Mouse (Mus musculus) forebrain, embryonic 14.5 days (tissue): ENCODE measurements around the gene Aldh3b1. TPM values are rescaled to one million over a fixed set of nuclear protein-coding genes. Genes with fewer than 3 reads are reported as not detected.

Source experiments
- ATAC-seq: fragments of 200-750 bp; cut with Nextera tagmentation; 2 replicates; pipeline ENCODE4 v1.8.0; 2017; ENCODE audit warnings: mild to moderate bottlenecking, moderate library complexity
- DNase-seq: peaks from one replicate; pipeline ENCODE4 v3.0.0-alpha.2; 2015; ENCODE audit warnings: low spot score
- H3K27ac ChIP-seq: fragments of 300-500 bp; sonication (generic); 2 replicates; pipeline ENCODE4 v1.5.1; 2014; ENCODE audit warnings: low read depth, mild to moderate bottlenecking, control low read depth, low read length, moderate library complexity
- H3K27me3 ChIP-seq: fragments of 300-500 bp; sonication (generic); replicated peaks from 2 replicates; pipeline ENCODE4 v1.6.1; 2014; ENCODE audit warnings: low read length, control low read depth, mixed read lengths; ENCODE audit not compliant: control insufficient read depth, insufficient read depth
- H3K36me3 ChIP-seq: fragments of 300-500 bp; sonication (generic); 2 replicates; pipeline ENCODE4 v1.6.1; 2014; ENCODE audit warnings: low read length, control low read depth; ENCODE audit not compliant: control insufficient read depth, insufficient read depth
- H3K4me1 ChIP-seq: fragments of 300-500 bp; sonication (generic); 2 replicates; pipeline ENCODE4 v1.6.1; 2014; ENCODE audit warnings: antibody characterized with exemption, low read length, control low read depth; ENCODE audit not compliant: control insufficient read depth, insufficient read depth
- H3K4me2 ChIP-seq: fragments of 300-500 bp; sonication (generic); 2 replicates; pipeline ENCODE4 v1.6.1; 2014; ENCODE audit warnings: mild to moderate bottlenecking, control low read depth, low read length
- H3K4me3 ChIP-seq: fragments of 300-500 bp; sonication (generic); 2 replicates; pipeline ENCODE4 v1.5.1; 2014; ENCODE audit warnings: low read depth, low read length, control low read depth
- H3K9ac ChIP-seq: fragments of 300-500 bp; sonication (generic); 2 replicates; pipeline ENCODE4 v1.6.1; 2014; ENCODE audit warnings: mild to moderate bottlenecking, low read length, control low read depth, moderate library complexity
- H3K9me3 ChIP-seq: fragments of 300-500 bp; sonication (generic); replicated peaks from 2 replicates; pipeline ENCODE4 v1.6.1; 2016; ENCODE audit warnings: low read length, control low read depth, mixed read lengths; ENCODE audit not compliant: control insufficient read depth
- WGBS: fragments of 180-500 bp; shearing (Covaris S2); extraction: QIAGEN DNeasy Blood & Tissue Kit; methylation state at CpG from one replicate; pipeline ENCODE4 v1.1.7; 2014; 5-methylcytosine and 5-hydroxymethylcytosine counted together
- polyA plus RNA-seq: library from polyadenylated mRNA; unstranded; fragments of >200 nt; fragmentation: Nextera tagmentation; extraction: Ambion mirVana; gene quantifications from 2 replicates; pipeline ENCODE4 v1.2.1, GENCODE M21; 2014

The Aldh3b1 gene
- polyA plus RNA-seq, 1 experiment from 2014 or later: 2.0 TPM

DNA sequence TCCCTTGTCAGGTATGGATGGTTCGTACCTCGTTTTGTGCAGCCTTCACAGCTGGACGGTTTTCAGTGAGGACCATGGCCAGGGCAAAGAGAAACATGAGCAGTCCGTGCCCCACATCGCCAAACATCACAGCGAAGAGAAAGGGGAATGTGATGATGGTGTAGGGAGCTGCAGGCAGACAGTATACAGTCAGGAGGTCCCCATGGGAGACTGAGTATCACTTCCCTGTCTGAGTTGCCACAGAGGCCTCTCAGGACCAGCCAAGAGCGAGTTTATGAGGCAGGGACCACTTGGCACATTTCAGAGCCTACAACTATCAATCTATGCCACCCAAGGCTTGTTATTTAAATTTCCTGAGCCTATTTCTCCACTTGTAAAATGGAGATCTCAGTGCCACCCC, 30.7 kb downstream of the Aldh3b1 start:
- ATAC-seq (no peak), DNase-seq (no peak)
- Histone ChIP-seq H3K27ac (no peak overlapping the region), H3K4me2 (no peak overlapping the region), H3K36me3 (peaks cover 25% of the 10 kb centered on the region), H3K9me3 (no peaks in the 10 kb centered on the region), H3K4me1 (no peaks in the 10 kb centered on the region), H3K9ac (no peak overlapping the region), H3K27me3 (no peaks in the 10 kb centered on the region), H3K4me3 (no peak overlapping the region)
- WGBS: 79% methylated on average over 7 of the region's 7 CpGs

- Histone ChIP-seq H3K9me3 (no peaks in the 10 kb centered on the region), H3K27ac (no peak overlapping the region), H3K4me1 (no peaks in the 10 kb centered on the region), H3K36me3 (peaks cover 39% of the 10 kb centered on the region), H3K9ac (no peak overlapping the region), H3K27me3 (no peaks in the 10 kb centered on the region), H3K4me3 (no peak overlapping the region), H3K4me2 (no peak overlapping the region)
- no peak for DNase-seq
- ATAC-seq: no peak
- WGBS: 92% methylated on average over 5 of the region's 5 CpGs
These were observed 32.1 kb downstream of the Aldh3b1 start for GRCm38 (mm10) chr19:3897557-3897956.

DNA sequence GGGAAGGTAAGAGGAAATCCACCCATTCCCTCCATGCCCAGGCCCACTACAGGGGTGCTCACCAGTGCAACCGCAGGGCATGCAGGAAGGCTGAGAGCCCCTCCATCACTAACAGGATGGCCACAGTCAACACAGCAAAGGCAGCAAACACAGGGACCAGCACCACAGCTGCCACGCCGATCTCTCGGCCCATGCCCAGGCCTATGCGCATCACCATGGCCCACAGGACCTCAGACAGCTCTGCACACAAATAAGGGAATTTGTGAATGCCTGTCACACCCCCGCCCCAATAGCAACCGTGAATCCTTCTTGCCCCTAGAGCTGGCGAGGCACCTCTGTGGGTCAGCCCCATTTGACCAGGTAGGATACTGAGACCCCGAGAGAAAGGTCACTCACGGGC, 33.4 kb downstream of the Aldh3b1 start:
- no peak overlapping the region for H3K9ac ChIP-seq
- no peaks in the 10 kb centered on the region for H3K27me3 ChIP-seq
- H3K36me3 ChIP-seq: peaks cover 52% of the 10 kb centered on the region
- DNase-seq: no peak
- H3K4me1 ChIP-seq: no peaks in the 10 kb centered on the region
- no peak overlapping the region for H3K4me2 ChIP-seq
- no peak overlapping the region for H3K4me3 ChIP-seq
- no peaks in the 10 kb centered on the region for H3K9me3 ChIP-seq
- 95% methylated on average over 10 of the region's 10 CpGs for WGBS
- no peak overlapping the region for H3K27ac ChIP-seq
- ATAC-seq: no peak

GRCm38 (mm10) chr19:3895171-3895631, 34.4 kb downstream of the Aldh3b1 start:
- Histone ChIP-seq H3K9me3 (no peaks in the 10 kb centered on the region), H3K9ac (no peak overlapping the region), H3K4me3 (no peak overlapping the region), H3K27me3 (no peaks in the 10 kb centered on the region), H3K27ac (no peak overlapping the region), H3K4me2 (no peak overlapping the region), H3K36me3 (peaks cover 62% of the 10 kb centered on the region), H3K4me1 (no peaks in the 10 kb centered on the region)
- WGBS: 35% methylated on average over 3 of the region's 3 CpGs
- peak; percentile 15 for DNase-seq
- no peak for ATAC-seq

GRCm38 (mm10) chr19:3894294-3894693, 35.3 kb downstream of the Aldh3b1 start:
- 100% methylated on average over 2 of the region's 2 CpGs for WGBS
- H3K4me1 ChIP-seq: no peaks in the 10 kb centered on the region
- peaks cover 68% of the 10 kb centered on the region for H3K36me3 ChIP-seq
- H3K27ac ChIP-seq: no peak overlapping the region
- no peaks in the 10 kb centered on the region for H3K27me3 ChIP-seq
- H3K4me3 ChIP-seq: no peak overlapping the region
- no peak for ATAC-seq
- H3K4me2 ChIP-seq: no peak overlapping the region
- no peaks in the 10 kb centered on the region for H3K9me3 ChIP-seq
- DNase-seq: no peak
- no peak overlapping the region for H3K9ac ChIP-seq

- 96% methylated on average over 4 of the region's 4 CpGs for WGBS
- ATAC-seq: no peak
- Histone ChIP-seq H3K4me2 (no peak overlapping the region), H3K36me3 (peaks cover 75% of the 10 kb centered on the region), H3K27me3 (no peaks in the 10 kb centered on the region), H3K4me3 (no peak overlapping the region), H3K27ac (no peak overlapping the region), H3K4me1 (no peaks in the 10 kb centered on the region), H3K9ac (no peak overlapping the region), H3K9me3 (no peaks in the 10 kb centered on the region)
- no peak for DNase-seq
These were observed 36.0 kb downstream of the Aldh3b1 start for GRCm38 (mm10) chr19:3893545-3894116.

DNA sequence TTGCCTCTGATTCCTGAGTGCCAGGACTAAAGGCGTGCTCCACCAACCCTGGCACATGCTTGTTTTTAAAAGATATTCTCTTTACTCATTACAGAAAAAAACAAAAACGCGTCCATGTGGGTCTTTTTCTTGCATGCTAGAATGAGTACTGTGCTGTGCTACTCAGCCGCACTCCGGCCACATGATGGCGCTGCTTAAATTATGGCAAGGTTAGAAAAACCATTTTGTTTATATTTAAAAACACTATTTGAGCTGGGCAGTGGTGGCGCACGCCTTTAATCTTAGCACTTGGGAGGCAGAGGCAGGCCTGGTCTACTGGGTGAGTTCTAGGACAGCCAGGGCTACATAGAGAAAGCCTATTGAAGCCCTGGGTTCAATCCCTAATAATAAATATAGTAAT, 39.4 kb downstream of the Aldh3b1 start:
- no peak overlapping the region for H3K4me3 ChIP-seq
- ATAC-seq (no peak), DNase-seq (peak; percentile 13)
- no peak overlapping the region for H3K9ac ChIP-seq
- H3K27ac ChIP-seq: no peak overlapping the region
- peaks cover 77% of the 10 kb centered on the region for H3K36me3 ChIP-seq
- 89% methylated on average over 8 of the region's 8 CpGs for WGBS
- H3K4me1 ChIP-seq: no peaks in the 10 kb centered on the region
- H3K4me2 ChIP-seq: no peak overlapping the region
- no peaks in the 10 kb centered on the region for H3K9me3 ChIP-seq
- H3K27me3 ChIP-seq: no peaks in the 10 kb centered on the region

DNA sequence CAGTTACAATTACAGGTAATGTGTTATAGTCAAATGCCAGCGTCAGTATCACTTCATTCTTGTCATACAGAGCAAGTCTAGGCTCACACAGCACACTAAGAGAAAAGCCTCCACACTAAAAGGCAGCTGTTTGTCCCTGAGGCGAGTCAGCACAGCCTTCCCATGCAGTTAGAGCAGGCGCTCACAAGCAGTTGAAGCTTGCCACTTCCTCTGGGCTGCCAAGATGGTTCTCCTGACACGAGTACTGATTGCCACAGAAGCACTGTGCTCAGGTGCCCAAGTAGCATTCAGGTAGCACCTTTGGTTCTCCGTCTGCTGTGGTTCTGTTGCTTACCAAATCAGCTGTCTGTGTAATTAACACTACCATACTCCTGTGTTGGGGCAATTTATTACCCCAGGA, 40.5 kb downstream of the Aldh3b1 start:
- peaks cover 68% of the 10 kb centered on the region for H3K36me3 ChIP-seq
- H3K9me3 ChIP-seq: no peaks in the 10 kb centered on the region
- H3K9ac ChIP-seq: no peak overlapping the region
- H3K4me2 ChIP-seq: no peak overlapping the region
- H3K27me3 ChIP-seq: no peaks in the 10 kb centered on the region
- ATAC-seq (no peak), DNase-seq (no peak)
- no peaks in the 10 kb centered on the region for H3K4me1 ChIP-seq
- no peak overlapping the region for H3K27ac ChIP-seq
- H3K4me3 ChIP-seq: no peak overlapping the region
- 91% methylated on average over 5 of the region's 5 CpGs for WGBS

DNA sequence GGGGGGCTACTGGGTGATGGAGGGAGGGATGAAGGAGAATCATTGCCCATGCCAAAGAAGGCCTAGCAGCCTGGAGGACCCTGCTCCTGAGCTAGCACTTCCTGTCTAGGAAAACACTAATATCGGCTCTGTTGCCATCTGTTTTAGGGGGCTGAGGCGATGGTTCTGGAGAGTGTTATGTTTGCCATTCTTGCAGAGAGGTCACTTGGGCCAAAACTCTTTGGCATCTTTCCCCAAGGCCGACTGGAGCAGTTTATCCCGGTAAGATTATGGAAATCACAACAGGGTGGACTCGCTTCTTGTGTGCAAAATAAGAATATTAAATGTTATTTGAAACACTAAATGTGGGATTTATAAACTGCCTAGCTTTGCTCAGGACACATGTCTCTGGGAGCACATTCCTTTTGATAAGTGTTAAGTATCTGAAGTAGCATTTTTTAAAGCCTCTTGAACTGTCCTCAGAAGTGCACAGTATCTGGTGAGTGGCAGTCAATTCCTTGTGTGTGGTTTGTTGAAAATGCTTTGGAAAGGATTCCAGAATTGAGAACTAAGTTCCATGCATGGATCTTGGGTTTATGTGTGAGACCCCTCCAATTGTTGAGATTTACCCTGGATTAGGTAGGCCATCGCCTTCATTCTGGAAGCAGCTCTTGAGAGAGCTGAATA, 45.1 kb downstream of the Aldh3b1 start:
- no peak for ATAC-seq
- H3K27me3 ChIP-seq: no peaks in the 10 kb centered on the region
- no peak overlapping the region for H3K9ac ChIP-seq
- H3K9me3 ChIP-seq: no peaks in the 10 kb centered on the region
- 90% methylated on average over 6 of the region's 6 CpGs for WGBS
- no peak overlapping the region for H3K4me3 ChIP-seq
- H3K4me2 ChIP-seq: no peak overlapping the region
- no peaks in the 10 kb centered on the region for H3K4me1 ChIP-seq
- peaks cover 24% of the 10 kb centered on the region for H3K36me3 ChIP-seq
- DNase-seq: no peak
- no peak overlapping the region for H3K27ac ChIP-seq
